Mouse (Mus musculus) adrenal gland, adult (tissue): Measurements from ENCODE around the gene Ctsz.

ENCODE experiments used
- DNase-seq, 2 experiments: peaks; one replicate each; pipeline ENCODE4 v3.0.0; 2022 to 2023; ENCODE audit warnings: low spot score in 1 of 2; ENCODE audit not compliant: inconsistent age in 2 of 2

The Ctsz gene

GRCm38 (mm10) chr2:174442460-174442859 lies 3.6 kb upstream of the Ctsz start:
- peak; percentile 60 to 85 for DNase-seq

DNA sequence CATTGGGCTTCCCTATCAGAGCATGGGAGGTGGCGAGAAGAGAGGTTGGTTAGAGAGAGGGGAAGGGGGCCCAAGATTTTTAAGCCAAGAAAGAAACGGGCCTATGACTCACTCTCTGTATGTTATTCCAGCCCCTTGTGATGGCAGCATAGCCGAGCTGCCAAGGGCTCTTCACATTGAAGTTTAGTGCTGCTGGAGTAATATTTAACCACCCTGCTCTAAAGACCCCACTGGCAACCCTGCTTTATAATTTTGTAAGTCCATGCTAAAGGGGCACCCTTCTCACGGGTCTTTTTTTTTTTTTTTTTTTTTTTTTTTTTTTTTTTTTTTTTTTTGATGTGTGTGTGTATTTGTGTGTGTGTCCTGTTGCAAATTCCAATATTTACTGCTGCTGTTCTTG lies 3.1 kb upstream of the Ctsz start:
- no peak for DNase-seq

DNA sequence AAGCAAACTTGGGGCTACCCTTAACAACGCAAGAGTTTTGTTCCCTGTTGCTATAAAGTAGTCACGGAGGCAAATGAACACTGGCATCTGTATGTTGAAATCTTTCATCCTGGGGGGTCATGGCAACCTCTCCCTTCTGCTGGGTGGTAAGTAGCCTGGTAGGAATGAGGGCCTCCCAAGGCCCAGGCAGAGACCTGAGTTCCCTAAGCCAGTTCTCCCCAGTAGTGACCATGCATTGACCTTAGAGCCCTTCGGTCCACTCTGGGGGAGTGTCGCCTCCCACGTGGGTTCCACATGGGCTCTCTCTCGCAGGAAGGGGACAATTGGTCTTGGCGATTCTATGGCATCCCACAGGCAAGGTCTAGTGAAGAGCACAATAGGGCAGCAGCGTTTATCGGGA lies 1.1 kb upstream of the Ctsz start:
- DNase-seq: no peak

GRCm38 (mm10) chr2:174439450-174439838 lies 605 bp upstream of the Ctsz start:
- DNase-seq: peak in 1 of 2 experiments; percentile 53

- no peak for DNase-seq
Measured at GRCm38 (mm10) chr2:174438181-174438580, 658 bp downstream of the Ctsz start.

DNA sequence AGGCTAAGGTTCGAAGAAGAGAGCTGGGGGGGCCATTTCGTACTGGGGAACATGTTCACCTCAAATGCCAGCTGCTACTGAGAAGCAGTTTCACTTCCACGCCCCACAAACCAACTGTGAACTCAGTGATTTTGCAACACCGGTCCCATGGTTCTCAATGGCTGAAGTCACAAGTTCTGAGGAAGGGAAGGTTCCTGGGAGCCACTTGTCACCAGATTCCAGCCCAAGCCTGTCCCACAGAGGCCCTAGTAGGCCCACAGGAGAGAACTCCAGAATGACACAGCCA lies 1.2 kb downstream of the Ctsz start:
- DNase-seq: peak in 1 of 2 experiments; percentile 44

GRCm38 (mm10) chr2:174436916-174437696 lies 1.7 kb downstream of the Ctsz start:
- DNase-seq: peak in 1 of 2 experiments; percentile 64

- DNase-seq: peak in 1 of 2 experiments; percentile 51
Measured at GRCm38 (mm10) chr2:174436076-174436701, 2.6 kb downstream of the Ctsz start.

GRCm38 (mm10) chr2:174434943-174435342 lies 3.9 kb downstream of the Ctsz start:
- DNase-seq: no peak

- no peak for DNase-seq
Measured at GRCm38 (mm10) chr2:174428996-174429591, 9.7 kb downstream of the Ctsz start.

DNA sequence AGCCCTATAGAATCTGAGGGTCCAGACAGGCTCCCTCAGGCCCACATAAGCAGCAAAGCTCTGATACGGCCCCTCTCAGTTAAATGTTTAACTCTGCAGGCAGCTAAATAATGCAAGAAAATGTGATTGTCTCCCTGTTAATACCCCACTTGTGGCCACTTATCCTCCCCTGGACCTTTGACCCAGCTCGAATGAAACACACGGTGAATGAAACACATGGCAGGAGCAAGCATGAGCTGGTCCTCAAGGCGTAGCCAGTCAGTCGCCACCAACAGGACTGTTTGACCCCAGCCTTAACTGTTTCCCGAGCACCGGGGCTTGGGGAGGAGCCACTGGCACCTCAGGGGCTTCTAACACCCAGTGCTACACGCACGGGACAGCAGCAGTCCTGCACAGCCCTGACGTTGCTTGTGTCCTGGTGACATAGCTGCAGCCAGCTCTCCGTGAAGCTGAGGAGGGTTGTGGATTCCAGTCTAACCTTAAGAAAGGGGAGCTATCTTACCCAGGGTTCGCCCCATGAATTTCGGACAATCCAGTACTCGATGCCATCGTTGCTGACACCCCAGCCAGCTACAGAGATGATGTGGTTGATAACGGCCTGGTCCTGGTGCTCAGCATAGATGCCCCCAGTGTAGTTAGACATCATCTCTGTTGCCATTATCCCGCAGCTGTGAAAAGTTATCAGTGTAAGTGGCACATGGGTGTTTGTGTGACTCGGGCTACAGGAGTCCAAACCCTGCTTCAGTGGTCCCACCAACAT lies 10.6 kb downstream of the Ctsz start:
- DNase-seq: no peak

DNA sequence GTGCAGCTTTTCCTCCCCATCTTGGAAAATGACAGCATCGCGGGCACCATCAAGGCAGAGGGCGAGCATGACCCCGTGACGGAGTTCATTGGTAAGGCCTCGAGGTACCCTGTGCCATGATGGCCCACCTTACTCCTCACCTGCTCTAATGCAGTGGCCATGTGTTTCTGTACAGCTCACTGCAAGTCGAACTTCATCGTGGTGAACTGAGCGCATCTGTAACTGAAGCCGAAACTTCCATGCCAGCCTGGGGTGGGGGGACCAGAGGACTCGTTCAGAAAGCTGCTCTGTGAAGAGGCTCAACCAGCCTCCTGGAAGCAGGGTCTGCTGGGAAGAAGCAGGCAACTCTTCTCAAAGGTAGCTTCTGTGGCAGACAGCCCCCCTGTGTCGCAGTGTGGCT lies 12.0 kb downstream of the Ctsz start:
- no peak for DNase-seq

- DNase-seq: no peak
Measured at GRCm38 (mm10) chr2:174424301-174425085, 14.3 kb downstream of the Ctsz start.

DNA sequence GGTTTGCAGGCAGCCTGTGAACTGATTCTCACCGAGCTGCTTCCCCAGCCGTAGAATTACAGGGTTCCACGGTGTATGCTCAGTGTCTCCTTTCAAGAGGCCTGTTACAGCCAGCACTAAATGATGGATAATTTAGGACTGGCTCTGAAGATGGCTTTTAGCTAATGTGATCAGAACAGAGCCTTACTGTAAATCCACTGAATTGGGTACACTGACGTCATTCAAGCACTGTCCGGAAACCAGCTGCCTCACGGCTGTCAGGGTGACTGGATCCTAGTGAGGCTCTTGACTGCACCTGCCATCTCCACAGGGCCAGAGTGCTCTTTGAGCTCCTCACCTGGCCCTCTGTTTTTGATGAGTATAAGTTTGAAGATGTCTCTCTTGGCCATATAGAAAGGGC lies 17.7 kb downstream of the Ctsz start:
- DNase-seq: no peak

DNA sequence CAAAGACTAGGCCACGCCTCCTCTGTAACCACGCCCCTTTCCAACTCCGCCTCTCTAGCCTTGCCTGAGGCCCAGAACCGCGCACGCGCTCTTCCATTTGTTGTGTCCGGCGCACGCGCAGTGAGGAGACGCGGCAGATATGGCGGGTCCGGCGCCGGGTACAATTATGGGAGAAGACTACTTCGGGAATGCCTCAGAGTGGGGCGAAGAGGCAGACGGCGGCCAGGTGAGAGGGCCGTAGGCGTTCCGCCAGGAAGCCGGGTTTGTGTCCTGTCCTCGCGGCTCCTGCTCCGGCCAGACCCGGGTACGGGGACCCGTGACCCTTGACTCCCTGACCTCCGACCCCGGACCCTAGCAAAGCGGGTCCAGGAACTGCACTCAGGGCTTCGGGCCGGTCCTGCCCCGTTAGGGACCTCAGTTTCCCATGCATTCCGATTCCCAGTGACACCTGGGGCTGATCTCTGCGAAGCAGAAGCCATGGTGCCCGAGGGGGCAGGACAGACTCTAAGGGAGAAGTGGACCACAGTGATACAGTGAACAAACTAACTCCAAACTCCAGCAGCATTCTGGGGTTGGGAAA lies 23.0 kb downstream of the Ctsz start, which contains the start of gene Nelfcd:
TSS of gene Nelfcd (plus strand) at position 74 of the 580 bp plus-strand sequence.
- peak; percentile 96 to 98 for DNase-seq

DNA sequence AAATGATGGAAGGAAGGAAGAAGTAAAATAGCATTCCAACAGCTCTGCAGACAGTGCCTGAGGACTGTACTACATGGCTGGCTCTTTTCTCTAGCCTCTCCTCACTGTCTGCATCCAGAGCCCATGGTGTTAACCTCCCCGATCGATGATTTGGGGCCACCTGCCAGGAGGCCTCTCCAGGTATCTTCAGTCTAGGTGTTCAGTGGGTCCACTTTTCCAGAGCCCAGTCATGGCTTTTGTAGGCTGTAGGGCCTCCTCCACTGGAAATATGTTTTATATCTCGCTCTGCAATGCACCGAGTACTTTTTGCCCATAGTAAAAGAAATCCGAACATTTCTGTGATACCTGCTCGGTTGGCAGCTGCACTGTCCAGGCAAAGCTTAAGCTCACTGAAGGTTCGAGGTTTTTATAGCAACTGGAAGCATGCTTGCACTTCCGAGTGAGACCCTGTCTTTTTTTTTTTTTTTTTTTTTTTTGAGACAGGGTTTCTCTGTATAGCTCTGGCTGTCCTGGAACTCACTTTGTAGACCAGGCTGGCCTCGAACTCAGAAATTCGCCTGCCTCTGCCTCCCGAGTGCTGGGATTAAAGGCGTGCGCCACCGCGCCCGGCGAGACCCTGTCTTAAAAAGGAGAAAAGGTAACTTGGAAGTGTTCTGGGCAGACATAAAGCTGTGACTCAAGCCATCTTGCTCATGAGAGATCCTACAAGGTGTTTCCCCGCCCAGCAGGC lies 23.7 kb downstream of the Ctsz start:
- no peak for DNase-seq

GRCm38 (mm10) chr2:174413127-174413526 lies 25.7 kb downstream of the Ctsz start:
- DNase-seq: no peak

DNA sequence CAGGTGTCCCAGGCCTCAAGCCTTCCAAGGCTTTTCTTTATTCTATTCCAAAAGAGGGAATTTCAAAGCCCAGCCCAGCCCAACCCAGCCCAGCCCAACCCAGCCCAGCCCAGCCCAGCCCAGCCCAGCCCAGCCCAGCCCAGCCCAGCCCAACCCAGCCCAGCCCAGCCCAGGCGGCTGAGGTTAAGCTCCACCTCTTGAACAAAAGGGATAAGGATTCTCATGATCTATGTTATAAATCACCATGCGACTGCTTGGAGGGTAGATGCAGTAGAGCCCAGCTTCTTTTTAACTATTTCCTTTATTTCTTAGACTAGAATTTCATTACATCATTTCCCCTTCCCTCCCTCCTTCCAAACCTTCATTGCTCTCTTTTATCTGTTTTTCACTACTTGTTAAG lies 28.6 kb downstream of the Ctsz start:
- no peak for DNase-seq

DNA sequence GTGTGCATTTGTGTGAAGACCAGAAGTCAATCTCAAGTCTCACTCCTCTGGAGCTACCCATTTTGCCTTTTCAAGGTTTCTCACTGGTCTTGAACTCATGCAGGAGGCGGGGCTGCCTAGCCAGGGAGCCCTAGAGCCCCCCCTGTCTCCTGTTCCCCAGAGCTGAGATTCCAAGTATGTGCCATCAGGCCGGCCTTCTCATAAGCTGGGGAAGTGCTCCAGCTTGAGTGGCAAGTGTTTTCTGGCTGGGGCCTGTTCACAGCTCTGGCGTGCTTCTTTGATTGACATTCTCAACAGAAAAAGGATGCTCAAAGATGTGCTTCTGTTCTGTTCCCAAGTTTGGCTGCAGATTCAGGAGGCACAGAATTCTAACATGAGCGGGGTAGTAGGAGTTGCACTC lies 38.4 kb downstream of the Ctsz start:
- DNase-seq: peak in 1 of 2 experiments; percentile 23

GRCm38 (mm10) chr2:174397881-174398280 lies 41.0 kb downstream of the Ctsz start:
- DNase-seq: no peak
